Mouse (Mus musculus) brain, embryonic 18.5 days (tissue): ENCODE results near the gene Olfr1188.
"Not testable (repeated sequence)": the region's sequence is repeated elsewhere in the genome, so short reads cannot be mapped to it uniquely, and the experiment has no call there.

ENCODE experiments used
- DNase-seq: peaks from one replicate; pipeline ENCODE4 v3.0.0-alpha.2; 2012; ENCODE audit warnings: low read depth, low spot score

Olfr1188 gene

DNA sequence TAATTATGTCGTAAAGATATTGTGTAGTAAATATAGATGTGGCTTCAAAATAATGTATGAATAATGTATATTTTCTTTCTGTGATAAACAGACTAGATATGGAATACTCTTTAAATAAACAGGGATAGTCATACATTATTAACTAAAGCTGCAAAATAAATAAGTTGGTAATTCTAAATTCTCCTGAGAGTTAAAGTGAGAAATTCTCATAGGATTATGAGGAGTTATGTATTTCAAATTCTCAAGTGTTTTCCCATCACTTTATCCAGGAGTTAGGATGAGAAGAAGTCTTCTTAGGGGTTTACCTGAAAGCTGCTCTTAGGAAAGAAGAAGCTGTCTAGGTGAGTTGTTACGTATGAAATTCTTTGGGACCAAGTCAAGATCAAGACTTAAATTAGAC is at the start of gene Olfr1188:
Gene Olfr1188 (plus strand): TSS at position 301 of the 400 bp plus-strand sequence.
- no peak for DNase-seq

DNA sequence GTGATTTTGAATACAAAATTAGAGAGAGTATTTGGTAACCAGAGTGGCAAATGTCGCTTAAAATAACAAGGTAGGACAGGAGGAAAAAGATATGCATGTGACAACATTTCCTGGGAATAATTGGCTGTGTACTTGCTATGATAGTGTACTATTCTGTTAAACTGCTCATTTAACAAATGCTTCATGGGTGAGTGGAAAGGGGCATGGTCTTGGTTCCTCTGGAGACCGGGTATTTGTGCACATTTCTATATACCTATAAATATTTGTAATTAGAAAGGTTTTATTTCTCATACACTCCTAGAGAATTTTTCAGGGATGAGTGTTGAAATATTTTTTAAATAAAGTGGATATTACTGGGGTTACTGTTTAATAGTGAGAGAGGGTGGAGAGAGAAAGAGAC is 38.5 kb upstream of the Olfr1188 start, which contains the start of gene Olfr1186:
Gene Olfr1186 (plus strand): TSS at position 301 of the 400 bp plus-strand sequence.
- no peak for DNase-seq

DNA sequence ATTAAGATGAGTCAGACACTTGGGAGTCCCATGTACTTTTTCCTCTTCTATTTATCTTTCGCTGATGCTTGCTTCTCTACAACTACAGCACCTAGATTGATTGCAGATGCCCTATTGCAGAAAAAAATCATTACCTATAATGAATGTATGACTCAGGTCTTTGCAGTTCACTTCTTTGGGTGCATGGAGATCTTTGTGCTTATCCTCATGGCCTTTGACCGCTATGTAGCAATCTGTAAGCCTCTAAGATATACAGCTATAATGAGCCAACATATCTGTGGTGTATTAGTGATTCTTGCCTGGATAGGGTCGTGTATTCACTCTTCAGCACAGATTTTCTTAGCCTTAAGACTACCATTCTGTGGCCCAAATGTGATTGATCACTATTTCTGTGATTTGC is 31.0 kb upstream of the Olfr1188 start:
- no peak for DNase-seq

DNA sequence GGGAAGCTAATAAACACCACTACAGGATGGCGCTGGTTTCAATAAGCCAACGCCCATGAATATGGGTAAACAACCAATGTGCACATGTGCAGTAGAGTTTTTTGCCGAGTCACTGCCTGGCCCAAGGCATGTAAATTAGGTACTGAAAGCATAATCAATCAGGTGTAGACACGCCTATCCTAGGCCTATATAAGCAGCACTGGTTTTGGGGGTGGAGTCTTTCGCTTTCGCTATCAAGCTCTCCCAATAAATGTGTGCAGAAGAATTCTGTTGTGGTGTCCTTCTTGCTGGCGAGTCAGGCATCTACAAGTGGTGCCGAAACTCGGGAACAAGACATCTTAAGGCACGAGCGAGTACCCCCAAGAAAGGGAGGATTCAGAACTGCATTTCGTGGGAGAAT is 16.0 kb downstream of the Olfr1188 start:
- DNase-seq = not testable (repeated sequence)

DNA sequence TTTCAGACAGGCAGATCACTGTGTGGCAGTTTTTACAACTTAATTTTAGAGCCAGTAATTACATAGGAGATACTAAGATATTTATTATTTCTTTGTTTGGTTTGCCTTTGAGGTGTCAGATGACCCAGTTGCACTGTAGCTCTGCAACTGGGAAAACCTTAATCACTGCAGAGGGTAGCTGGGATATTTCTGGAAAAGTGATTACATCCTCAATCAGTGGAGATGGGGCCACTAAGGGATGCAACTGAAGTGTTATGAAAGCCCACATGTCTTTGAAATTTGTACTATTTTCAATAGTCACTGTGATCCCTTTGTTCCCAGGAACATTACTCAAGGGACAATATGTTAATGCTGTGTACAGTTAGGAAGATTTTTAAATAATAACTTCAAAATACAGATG is 29.4 kb downstream of the Olfr1188 start, which contains the start of gene Olfr1189:
Gene Olfr1189 (plus strand): TSS at position 301 of the 400 bp plus-strand sequence.
- DNase-seq = no peak
